Mouse (Mus musculus) ES-E14 (cell line): ENCODE data around the gene Ppp2r5e.

Experiments used
- HCFC1 ChIP-seq: IDR thresholded peaks from 2 replicates; pipeline ENCODE4 v1.6.1; 2012; ENCODE audit warnings: low read length, inconsistent platforms, borderline replicate concordance; ENCODE audit not compliant: insufficient read depth
- MAFK ChIP-seq: IDR thresholded peaks from 2 replicates; pipeline ENCODE4 v1.6.1; 2014; ENCODE audit warnings: mild to moderate bottlenecking, low read depth, low read length, inconsistent platforms; ENCODE audit not compliant: insufficient read depth
- ZNF384 ChIP-seq: IDR thresholded peaks from 2 replicates; pipeline ENCODE4 v1.6.1; 2012; ENCODE audit warnings: low read depth, low read length, inconsistent platforms

- TF ChIP-seq MAFK (no peak), ZNF384 (no peak), HCFC1 (no peak)
Measured at GRCm38 (mm10) chr12:75567745-75568144, 28.3 kb downstream of the Ppp2r5e start.
